Mouse (Mus musculus) liver, postnatal 0 days (tissue): ENCODE data around the gene Tamm41. TPM values are rescaled to one million over a fixed set of nuclear protein-coding genes. Genes with fewer than 3 reads are reported as not detected.
A peak's percentile ranks its signal among the peaks of the same experiment; 100 is the strongest.

ENCODE experiments used
- ATAC-seq: fragments of 200-750 bp; cut with Nextera tagmentation; 2 replicates; pipeline ENCODE4 v1.8.0; 2017; ENCODE audit warnings: mild to moderate bottlenecking, moderate library complexity
- DNase-seq: peaks from one replicate; pipeline ENCODE4 v3.0.0-alpha.2; 2016
- H3K27ac ChIP-seq: fragments of 300-500 bp; sonication (generic); 2 replicates; pipeline ENCODE4 v1.5.1; 2014; ENCODE audit warnings: antibody characterized with exemption, moderate library complexity, mild to moderate bottlenecking, low read depth
- H3K27me3 ChIP-seq: fragments of 300-500 bp; sonication (generic); 2 replicates; pipeline ENCODE4 v1.6.1; 2014; ENCODE audit warnings: low read length, control low read depth, mixed read lengths; ENCODE audit not compliant: insufficient read depth
- H3K36me3 ChIP-seq: fragments of 300-500 bp; sonication (generic); replicated peaks from 2 replicates; pipeline ENCODE4 v1.6.1; 2014; ENCODE audit warnings: mild to moderate bottlenecking, control low read depth, low read length, moderate library complexity, mixed read lengths; ENCODE audit not compliant: insufficient read depth
- H3K4me1 ChIP-seq: fragments of 300-500 bp; sonication (generic); 2 replicates; pipeline ENCODE4 v1.6.1; 2014; ENCODE audit warnings: antibody characterized with exemption, mild to moderate bottlenecking, control low read depth; ENCODE audit not compliant: insufficient read depth
- H3K4me2 ChIP-seq: fragments of 300-500 bp; sonication (generic); 2 replicates; pipeline ENCODE4 v1.6.1; 2014; ENCODE audit warnings: low read depth, mild to moderate bottlenecking, low read length, moderate library complexity, mixed read lengths
- H3K4me3 ChIP-seq: fragments of 300-500 bp; sonication (generic); 2 replicates; pipeline ENCODE4 v1.5.1; 2014; ENCODE audit warnings: low read depth, low read length
- H3K9ac ChIP-seq: fragments of 300-500 bp; sonication (generic); replicated peaks from 2 replicates; pipeline ENCODE4 v1.6.1; 2014; ENCODE audit warnings: mild to moderate bottlenecking, moderate library complexity
- H3K9me3 ChIP-seq: fragments of 300-500 bp; sonication (generic); 2 replicates; pipeline ENCODE4 v1.6.1; 2016; ENCODE audit warnings: mild to moderate bottlenecking, control low read depth, low read length, mixed read lengths
- CTCF ChIP-seq: sonication (generic); IDR thresholded peaks from 2 replicates; pipeline ENCODE4 v1.5.1; 2016; ENCODE audit warnings: antibody characterized with exemption, low read depth
- EP300 ChIP-seq: IDR thresholded peaks from 2 replicates; pipeline ENCODE4 v1.6.1; 2016; ENCODE audit warnings: antibody characterized with exemption, low read depth, mild to moderate bottlenecking
- WGBS: fragments of 180-500 bp; shearing (Covaris S2); extraction: QIAGEN DNeasy Blood & Tissue Kit; methylation state at CpG from one replicate; pipeline ENCODE4 v1.1.7; 2014; ENCODE audit not compliant: insufficient replicate concordance; 5-methylcytosine and 5-hydroxymethylcytosine counted together
- polyA plus RNA-seq: library from polyadenylated mRNA; unstranded; fragments of >200 nt; fragmentation: Nextera tagmentation; extraction: Ambion mirVana; gene quantifications from 2 replicates; pipeline ENCODE4 v1.2.1, GENCODE M21; 2015

The Tamm41 gene
- polyA plus RNA-seq, 1 experiment from 2014 or later, result 18.4 TPM

GRCm38 (mm10) chr6:115047816-115048215, 10.1 kb upstream of the Tamm41 start:
- Histone ChIP-seq H3K36me3 (no peaks in the 10 kb centered on the region), H3K4me2 (no peak overlapping the region), H3K27ac (no peak overlapping the region), H3K9me3 (no peaks in the 10 kb centered on the region), H3K4me3 (no peak overlapping the region), H3K9ac (no peak overlapping the region), H3K4me1 (no peaks in the 10 kb centered on the region), H3K27me3 (no peaks in the 10 kb centered on the region)
- DNase-seq, result no peak
- no peak for TF ChIP-seq EP300
- no peak for TF ChIP-seq CTCF
- ATAC-seq, result no peak
- WGBS, result 35% methylated on average over 2 of the region's 2 CpGs

- no peaks in the 10 kb centered on the region for H3K36me3 ChIP-seq
- no peak overlapping the region for H3K4me2 ChIP-seq
- ATAC-seq, result no peak
- H3K4me1 ChIP-seq, result no peaks in the 10 kb centered on the region
- TF ChIP-seq CTCF (no peak), EP300 (no peak)
- 79% methylated on average over 1 of the region's 1 CpGs for WGBS
- H3K9ac ChIP-seq, result no peak overlapping the region
- no peak for DNase-seq
- H3K27ac ChIP-seq, result no peak overlapping the region
- H3K9me3 ChIP-seq, result no peaks in the 10 kb centered on the region
- H3K4me3 ChIP-seq, result no peak overlapping the region
- no peaks in the 10 kb centered on the region for H3K27me3 ChIP-seq
Measured at GRCm38 (mm10) chr6:115046064-115046463, 8.4 kb upstream of the Tamm41 start.

- no peak for DNase-seq
Measured at GRCm38 (mm10) chr6:115044709-115045108, 7.0 kb upstream of the Tamm41 start.

GRCm38 (mm10) chr6:115043657-115044500, 6.2 kb upstream of the Tamm41 start:
- DNase-seq, result no peak
- Histone ChIP-seq H3K4me1 (no peaks in the 10 kb centered on the region), H3K27ac (no peak overlapping the region), H3K9ac (no peak overlapping the region), H3K36me3 (no peaks in the 10 kb centered on the region), H3K27me3 (no peaks in the 10 kb centered on the region), H3K4me2 (no peak overlapping the region), H3K9me3 (no peaks in the 10 kb centered on the region), H3K4me3 (no peak overlapping the region)
- TF ChIP-seq CTCF, result no peak
- no peak for TF ChIP-seq EP300
- ATAC-seq, result no peak
- WGBS, result 77% methylated on average over 14 of the region's 14 CpGs

More at GRCm38 (mm10) chr6:115044709-115045108, 7.0 kb upstream of the Tamm41 start:
- no peak for ATAC-seq
- Histone ChIP-seq H3K9ac (no peak overlapping the region), H3K4me1 (no peaks in the 10 kb centered on the region), H3K36me3 (no peaks in the 10 kb centered on the region), H3K4me3 (no peak overlapping the region), H3K27ac (no peak overlapping the region), H3K9me3 (no peaks in the 10 kb centered on the region), H3K27me3 (no peaks in the 10 kb centered on the region), H3K4me2 (no peak overlapping the region)
- WGBS, result 56% methylated on average over 1 of the region's 1 CpGs
- TF ChIP-seq EP300 (no peak), CTCF (peak; percentile 46)

DNA sequence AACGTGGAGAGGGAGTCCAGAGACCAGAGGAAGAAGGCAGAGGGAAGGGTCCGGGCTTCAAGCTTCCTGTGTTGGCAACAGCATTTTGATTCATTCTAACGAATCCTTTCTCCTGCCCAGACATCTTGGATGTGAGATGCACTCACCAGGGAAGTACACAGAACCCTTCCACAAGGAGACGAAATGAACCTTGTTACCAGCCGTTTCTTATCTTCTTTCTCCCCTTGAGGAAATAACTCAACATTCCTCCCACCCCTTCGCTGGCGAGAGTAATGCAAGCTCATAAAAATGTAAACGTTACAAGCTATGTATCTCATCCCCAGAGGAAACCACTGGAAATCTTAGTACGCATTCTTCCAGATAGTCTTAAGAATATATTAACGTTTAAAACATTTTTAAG, 4.9 kb upstream of the Tamm41 start:
- Histone ChIP-seq H3K27ac (no peak overlapping the region), H3K4me2 (no peak overlapping the region), H3K9me3 (no peaks in the 10 kb centered on the region), H3K36me3 (no peaks in the 10 kb centered on the region), H3K4me3 (no peak overlapping the region), H3K4me1 (no peaks in the 10 kb centered on the region), H3K9ac (no peak overlapping the region), H3K27me3 (no peaks in the 10 kb centered on the region)
- TF ChIP-seq CTCF, result no peak
- no peak for TF ChIP-seq EP300
- DNase-seq (no peak), ATAC-seq (no peak)
- WGBS, result 45% methylated on average over 10 of the region's 10 CpGs

DNA sequence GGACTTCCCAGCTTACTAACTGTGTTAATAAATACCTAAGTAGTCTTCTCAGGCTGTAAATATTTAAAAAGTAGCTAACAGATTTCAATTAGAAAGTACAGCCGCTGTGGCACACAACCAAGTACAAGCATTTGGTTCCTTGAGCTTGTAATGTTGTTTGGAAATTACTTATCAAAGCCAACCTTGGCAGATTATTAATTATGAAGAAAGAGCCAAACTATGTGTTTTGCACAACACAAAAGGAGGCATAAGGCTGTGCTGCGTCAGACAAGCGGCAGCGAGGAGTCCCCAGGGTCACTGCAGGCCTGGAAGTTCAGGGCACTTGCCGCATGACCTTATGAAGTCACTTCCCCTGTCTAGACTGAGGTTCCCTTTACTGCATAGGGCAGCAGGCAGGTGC, 4.2 kb downstream of the Tamm41 start:
- no peak for TF ChIP-seq EP300
- TF ChIP-seq CTCF, result no peak
- WGBS, result 92% methylated on average over 5 of the region's 5 CpGs
- Histone ChIP-seq H3K36me3 (peaks cover 23% of the 10 kb centered on the region), H3K27me3 (no peaks in the 10 kb centered on the region), H3K4me1 (peaks cover 6% of the 10 kb centered on the region), H3K9ac (no peak overlapping the region), H3K27ac (no peak overlapping the region), H3K4me2 (no peak overlapping the region), H3K9me3 (no peaks in the 10 kb centered on the region), H3K4me3 (no peak overlapping the region)
- ATAC-seq (no peak), DNase-seq (no peak)

GRCm38 (mm10) chr6:115030098-115030497, 7.6 kb downstream of the Tamm41 start:
- 74% methylated on average over 2 of the region's 2 CpGs for WGBS
- TF ChIP-seq EP300 (no peak), CTCF (peak; percentile 54)
- Histone ChIP-seq H3K4me2 (no peak overlapping the region), H3K9me3 (no peaks in the 10 kb centered on the region), H3K27ac (no peak overlapping the region), H3K27me3 (no peaks in the 10 kb centered on the region), H3K4me1 (no peaks in the 10 kb centered on the region), H3K4me3 (no peak overlapping the region), H3K36me3 (peaks cover 23% of the 10 kb centered on the region), H3K9ac (no peak overlapping the region)
- DNase-seq, result no peak
- no peak for ATAC-seq
